Mouse (Mus musculus) ES-Bruce4 (cell line): ENCODE results near the gene Snf8.

Experiments used
- CTCF ChIP-seq: IDR thresholded peaks from one replicate; pipeline ENCODE4 v1.8.1; 2011; ENCODE audit warnings: low read depth, low read length
- EP300 ChIP-seq: IDR thresholded peaks from 2 replicates; pipeline ENCODE4 v1.6.1; 2011; ENCODE audit warnings: low read depth, low read length; ENCODE audit not compliant: insufficient read depth
- POLR2A ChIP-seq: IDR thresholded peaks from one replicate; pipeline ENCODE4 v1.8.1; 2011; ENCODE audit warnings: low read length; ENCODE audit not compliant: insufficient read depth

- TF ChIP-seq CTCF (no peak), POLR2A (no peak), EP300 (no peak)
These were observed 46.2 kb upstream of the Snf8 start for GRCm38 (mm10) chr11:95988533-95988932.
